Mouse (Mus musculus): ENCODE measurements around the gene Cacfd1.

Gene Cacfd1

DNA sequence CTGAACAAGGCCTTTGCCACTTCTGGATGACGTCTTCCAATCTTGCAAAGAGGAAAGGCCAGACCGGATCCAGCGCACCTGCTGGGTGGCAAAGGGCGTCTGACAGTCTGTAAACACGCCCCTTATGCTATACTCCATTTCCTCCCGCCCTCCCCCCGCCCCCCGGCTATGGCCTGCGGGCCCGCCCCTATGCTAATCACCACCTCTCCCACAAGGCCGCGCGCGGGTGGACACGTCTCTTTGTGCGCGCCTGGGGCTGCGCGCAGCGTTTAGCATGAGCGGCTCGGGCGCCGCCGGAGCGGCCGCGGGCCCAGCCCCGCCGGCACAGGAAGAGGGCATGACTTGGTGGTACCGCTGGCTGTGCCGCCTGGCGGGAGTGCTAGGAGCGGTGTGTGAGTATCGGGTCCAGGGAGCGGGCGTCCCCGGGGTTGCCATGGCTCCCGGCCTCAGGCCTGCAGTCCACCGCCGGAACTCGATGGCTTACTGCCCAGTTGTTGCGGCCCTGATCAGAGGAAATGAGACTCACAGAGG, at the start of gene Cacfd1:
Gene Cacfd1 (plus strand): TSS at position 213 of the 531 bp plus-strand sequence.
- peak; percentile 83 to 90 for DNase-seq

DNA sequence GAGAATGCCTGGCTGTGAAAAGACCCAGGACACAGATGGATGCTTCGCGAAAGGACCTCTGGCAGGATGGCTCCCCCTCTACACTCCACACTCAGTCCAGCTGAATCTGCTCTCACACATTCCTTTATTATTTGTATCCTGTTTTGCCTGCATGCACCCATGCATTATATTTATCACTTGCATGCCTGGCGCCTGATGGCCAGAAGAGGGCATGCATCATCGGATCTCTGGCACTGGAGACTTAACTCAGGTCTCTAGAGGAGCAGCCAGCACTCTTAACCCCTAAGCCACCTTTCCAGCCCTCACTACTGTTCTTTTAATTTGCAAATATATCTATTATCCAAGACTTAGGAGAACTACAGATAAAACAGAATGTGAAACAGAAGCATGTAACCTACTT, 49.0 kb upstream of the Cacfd1 start:
- DNase-seq = no peak

DNA sequence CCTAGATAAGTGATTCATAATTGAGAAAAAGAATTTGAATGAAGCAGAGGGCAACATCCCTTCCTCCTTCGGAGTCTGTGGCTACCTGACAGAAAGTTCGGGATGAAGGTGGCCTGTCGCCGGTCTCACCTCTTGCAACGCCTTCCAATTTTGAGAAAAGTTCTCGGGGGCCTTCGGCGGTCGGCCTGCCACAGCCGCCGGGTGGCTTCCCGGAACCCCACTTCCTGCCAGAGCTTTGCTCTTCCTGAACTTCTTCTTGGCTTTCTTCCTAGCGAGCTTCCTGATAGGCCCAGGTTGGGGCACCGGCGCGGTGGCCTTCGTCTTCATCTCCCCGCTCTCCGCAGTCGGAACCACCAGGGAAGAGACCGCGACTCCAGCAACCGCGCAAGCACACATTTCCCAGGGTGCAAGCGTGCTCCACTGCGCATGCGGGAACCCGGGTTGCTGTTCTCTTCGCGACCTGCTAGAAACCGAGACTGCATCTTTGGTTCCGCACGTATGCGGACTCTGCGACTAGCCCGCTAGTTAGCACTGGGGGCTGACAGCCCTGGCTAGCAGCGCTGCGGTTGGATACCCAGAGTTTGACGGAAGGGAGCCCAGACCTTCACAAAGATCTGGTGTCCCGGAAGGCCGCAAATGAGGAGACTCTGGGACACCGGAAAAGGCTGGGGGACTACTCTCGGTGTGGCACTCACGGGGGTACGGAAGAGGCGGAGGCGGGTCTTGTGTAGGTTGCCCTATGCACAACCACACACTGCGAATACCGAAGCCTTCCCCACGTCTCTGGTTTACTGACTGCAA, 45.6 kb upstream of the Cacfd1 start, which contains the start of gene Rexo4:
Gene Rexo4 (minus strand): TSS at position 464 of the 801 bp plus-strand sequence.
- DNase-seq = peak; percentile 75 to 84

- DNase-seq = no peak
These were observed 44.9 kb upstream of the Cacfd1 start for GRCm38 (mm10) chr2:26964724-26965370.

- DNase-seq = no peak
These were observed 42.5 kb upstream of the Cacfd1 start for GRCm38 (mm10) chr2:26967262-26967661.

DNA sequence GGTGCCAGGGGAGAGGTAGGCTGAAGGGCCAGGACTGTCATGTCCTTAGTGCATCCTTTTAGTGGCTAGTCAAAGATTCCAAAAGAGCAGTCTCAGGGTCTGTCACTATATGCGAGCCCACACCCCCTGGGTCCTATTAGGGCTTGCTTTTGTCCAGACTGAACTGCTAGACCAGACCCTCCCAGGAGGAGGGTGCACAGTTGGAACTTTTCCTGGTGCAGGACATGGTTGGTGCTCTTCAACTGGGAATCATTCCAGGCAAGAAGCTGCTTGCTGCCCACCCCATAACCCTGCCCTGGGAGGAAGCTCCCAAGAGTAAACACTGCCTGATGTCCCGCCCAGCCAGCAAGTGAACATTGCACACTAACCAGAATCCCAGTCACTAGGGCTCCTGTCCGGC, 36.6 kb upstream of the Cacfd1 start, which contains the start of gene Adamts13:
Gene Adamts13 (plus strand): TSS at position 301 of the 400 bp plus-strand sequence.
- no peak for DNase-seq

DNA sequence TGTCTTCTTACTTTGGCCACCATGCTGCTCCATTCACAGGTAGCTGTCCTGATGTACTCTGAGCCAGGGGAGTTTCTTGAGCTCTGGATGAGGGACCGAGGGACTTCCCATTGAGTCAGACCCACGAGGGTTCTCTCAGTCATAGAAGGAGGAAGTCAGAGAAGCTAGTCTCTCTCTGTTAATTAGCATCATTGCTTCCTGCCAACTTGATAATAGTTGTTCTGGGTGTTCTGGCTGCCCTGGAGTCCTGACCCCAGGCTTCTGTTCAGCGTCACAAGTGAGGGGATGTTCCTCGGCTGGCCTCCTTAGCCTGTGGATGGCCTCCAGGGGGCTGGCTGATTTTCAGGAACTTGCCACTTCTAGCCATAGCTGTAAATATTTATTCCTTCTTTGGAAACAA, 35.8 kb upstream of the Cacfd1 start:
- DNase-seq = no peak

DNA sequence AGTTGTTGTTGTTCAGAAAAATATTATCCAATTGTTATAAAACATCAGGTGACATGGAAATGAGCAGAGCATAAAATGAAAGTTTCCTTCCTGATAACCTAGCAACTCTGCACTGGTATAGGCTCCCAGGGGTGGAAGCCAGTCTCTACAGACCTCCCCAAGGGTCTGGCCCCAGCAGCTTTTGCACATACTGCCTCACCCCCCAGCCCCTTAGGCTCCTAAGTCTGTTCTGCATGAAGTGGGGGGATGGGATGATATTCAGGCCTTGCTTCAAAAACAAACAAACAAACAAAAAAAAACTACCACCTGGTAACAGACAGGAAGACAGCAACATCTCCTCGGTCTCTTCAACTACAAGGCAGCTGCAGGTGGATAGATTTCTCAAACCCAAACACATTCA, 29.4 kb upstream of the Cacfd1 start:
- DNase-seq = no peak

GRCm38 (mm10) chr2:26984179-26984578, 25.5 kb upstream of the Cacfd1 start:
- no peak for DNase-seq

DNA sequence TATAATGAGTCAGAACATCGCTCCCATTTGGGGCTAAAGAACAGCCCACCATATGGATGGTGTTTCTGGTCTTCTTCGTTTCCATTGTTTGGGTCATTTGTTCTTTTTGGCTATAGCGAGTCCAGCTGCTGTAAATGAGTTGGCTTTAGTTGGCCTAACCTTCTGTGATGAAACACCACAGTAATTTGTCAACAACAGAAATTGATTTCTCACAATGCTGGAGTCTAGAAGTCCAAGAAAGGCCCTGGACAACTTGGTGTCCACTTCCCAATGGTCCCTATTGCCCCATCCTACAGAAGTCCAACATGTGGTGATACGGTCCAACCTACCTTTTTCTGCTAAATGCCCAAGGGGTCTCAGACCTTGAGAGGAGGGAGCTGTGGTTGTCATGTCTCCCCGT, 25.1 kb upstream of the Cacfd1 start:
- no peak for DNase-seq

DNA sequence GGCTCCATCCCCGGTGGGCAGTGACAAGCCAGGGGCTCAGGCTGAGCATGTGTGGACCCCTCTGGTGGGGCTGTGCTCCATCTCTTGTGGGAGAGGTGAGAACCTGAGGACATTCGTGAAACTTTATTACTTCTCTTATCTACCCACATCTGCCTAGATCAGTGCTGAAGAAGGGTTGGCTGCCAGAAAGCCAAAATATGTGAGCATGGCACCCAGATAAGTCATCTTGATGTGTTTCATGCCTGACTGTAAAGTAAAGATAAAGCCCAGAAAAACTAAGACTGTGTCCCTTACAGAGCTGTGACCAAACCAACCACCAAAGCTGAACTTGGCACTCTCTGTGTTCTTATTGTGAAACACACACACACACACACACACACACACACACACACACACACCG, 15.8 kb upstream of the Cacfd1 start:
- DNase-seq = no peak

DNA sequence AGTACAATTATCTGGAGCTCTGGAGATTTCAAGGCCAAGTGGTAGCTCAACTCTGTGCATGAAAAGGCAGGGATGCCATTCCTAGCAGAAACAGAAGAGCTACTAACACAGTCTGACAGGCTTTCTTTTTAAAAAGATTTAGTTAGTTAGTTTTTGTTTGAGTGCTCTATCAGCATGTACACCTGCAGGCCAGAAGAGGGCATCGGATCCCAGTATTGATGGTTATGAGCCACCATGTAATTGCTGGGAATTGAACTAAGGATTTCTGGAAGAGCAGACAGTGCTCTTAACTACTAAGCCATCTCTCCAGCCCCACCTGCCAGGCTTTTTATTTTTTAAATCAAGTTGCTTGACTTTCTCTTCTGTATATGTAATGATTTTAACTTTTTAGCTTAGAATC, 12.2 kb upstream of the Cacfd1 start:
- DNase-seq = no peak

- no peak for DNase-seq
These were observed 11.7 kb upstream of the Cacfd1 start for GRCm38 (mm10) chr2:26997993-26998392.

- DNase-seq = no peak
These were observed 3.5 kb upstream of the Cacfd1 start for GRCm38 (mm10) chr2:27006255-27006654.

DNA sequence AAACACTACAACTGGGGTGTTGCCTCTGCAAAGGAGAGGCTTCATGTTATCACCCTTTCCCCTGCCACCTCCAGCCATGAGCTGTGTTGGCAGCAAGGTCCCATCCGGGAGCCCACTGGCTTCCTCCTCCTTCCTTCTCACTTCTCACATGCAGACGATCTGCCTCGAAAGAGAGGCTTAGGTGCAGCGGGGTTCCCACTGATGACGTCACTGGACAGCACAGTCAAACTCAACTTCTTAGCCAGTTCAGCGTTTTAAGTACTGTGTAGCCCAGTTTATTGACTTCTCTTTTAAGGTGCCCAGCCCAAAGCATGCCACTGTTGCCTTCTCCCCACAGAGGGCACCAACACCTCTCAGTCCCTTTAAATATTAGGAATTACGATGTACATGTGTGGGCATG, 2.0 kb upstream of the Cacfd1 start:
- no peak for DNase-seq

DNA sequence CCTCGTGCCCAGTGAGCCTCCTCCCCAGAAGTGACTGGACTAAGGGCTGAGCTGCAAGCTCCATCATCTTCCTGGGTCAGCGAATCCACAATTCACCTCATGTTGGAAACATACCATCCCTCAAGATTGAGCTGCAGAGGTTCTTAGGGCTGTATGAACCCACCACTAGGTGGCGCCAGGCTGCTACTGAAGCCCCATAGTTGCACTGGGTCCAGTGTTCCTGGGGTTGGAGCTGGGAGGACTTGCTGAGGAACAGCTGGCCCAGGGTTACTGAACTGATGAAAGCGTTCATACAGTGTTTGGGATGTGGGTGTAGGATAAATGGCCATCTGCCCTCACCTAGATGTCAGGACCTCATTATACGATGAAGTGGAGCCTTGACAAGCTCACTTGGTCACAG, 8.1 kb downstream of the Cacfd1 start:
- no peak for DNase-seq

GRCm38 (mm10) chr2:27019530-27019929, 9.8 kb downstream of the Cacfd1 start:
- no peak for DNase-seq

GRCm38 (mm10) chr2:27021103-27021502, 11.4 kb downstream of the Cacfd1 start:
- DNase-seq = no peak

DNA sequence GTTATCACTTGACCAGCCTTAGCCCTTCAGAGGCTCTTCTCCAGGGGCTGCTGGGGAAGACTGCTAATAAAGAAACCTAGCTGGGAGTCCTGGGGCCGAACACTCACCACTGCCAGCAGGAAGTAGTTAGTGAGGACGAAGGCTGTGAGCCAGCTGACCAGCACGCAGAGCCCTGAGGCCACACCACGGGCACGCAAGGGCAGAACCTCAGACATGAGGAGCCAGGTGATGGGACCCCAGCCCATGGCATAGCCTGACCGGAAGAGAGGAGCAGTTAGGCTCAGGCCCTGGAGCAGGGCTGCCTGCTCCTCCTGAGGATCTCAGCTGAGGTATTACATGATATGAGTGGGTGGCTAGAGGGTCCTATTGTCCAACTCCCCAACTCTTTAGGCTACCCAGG, 12.9 kb downstream of the Cacfd1 start:
- DNase-seq = no peak

DNA sequence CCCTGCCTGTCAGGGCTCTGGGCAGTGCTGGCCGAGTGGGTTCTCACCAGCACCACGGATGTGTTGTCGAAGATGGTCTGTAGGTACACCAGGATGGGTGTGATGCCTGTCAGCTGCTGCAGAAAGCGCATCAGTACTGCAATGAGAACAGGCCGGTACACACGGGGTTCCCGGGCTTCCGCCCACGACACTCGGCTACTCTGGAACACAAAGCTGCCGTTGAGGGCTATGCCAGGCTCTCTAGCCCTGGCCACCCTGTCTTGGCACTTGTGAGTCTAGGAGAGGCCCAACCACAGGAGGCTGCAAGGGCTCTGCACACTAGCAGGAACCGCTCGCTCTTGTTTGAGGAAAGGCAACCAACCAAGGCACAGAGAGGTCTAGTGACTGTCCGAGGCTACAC, 14.4 kb downstream of the Cacfd1 start:
- DNase-seq = no peak

DNA sequence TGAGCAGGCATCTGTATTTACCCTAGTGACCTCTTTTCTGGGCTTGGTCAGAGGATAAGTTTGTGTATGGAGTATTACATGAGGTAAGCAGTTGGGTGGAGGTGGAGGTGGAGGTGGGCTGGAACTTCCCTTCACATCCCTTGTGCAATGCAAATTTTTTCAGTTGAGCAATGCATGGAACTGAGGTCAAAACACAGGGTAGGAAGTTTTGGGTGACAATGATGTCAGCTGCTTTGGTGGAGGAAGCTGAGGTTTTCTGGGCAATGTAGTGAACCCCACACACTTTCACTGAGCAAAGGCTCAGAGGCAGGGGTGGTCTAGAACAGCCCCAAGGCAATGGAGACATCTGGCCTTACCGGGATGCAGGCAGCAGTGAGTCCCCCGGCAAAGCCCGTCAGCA, 15.8 kb downstream of the Cacfd1 start:
- no peak for DNase-seq

DNA sequence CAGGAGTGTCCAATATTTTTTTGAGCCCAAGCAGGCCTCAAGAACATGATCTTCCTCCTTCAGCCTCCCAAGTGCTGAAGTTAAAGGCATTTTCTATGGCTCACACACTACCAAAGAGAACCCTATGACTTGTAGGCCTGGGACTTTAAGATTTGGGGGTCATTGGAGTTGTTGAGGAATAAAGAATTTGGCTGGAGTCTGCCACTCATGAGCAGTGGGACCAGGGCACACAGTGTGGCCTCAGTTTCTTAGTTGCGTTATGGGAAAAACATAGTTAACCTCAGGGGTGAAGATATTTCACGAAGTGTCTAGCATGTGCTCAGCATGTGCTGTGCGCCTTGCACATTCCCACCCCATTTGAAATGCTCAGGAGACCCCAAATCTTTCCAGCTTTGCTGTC, 16.6 kb downstream of the Cacfd1 start:
- no peak for DNase-seq

DNA sequence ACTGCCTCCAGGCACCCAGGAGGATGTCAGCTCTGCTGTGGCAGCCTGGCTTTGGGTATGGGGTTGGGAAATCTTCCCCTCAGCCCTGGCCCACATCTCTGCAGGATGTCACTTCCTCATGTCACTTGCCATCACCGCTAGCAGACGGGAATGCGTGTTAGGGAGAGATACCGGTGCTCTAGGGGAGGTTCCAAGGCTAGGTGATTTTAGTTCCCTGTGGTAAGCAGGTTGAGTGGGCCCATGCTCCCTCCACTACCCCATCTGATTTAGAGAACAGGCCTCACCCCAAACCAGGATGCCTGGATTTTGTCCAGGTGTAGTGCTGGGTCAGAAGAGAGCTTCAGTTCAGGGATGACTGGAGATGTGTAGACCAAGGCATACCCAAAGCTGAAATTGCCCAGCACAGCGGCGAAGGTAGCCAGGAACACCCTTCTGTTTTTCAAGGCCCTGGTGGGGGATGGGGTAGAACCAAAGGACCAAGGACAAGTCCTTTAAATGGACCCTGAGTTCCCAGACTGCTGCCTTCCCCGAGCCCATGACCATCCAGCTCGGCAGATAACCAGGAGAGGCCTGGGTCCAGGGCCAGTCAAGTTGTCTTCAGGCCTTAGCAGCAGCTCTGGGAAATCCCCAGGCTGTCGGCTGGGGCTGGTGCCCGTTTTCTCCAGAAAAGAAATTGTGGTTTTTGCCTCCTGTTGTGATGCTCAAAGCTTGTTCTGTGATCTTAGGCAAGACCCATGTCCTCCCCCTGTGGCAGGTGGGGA, 17.3 kb downstream of the Cacfd1 start:
- no peak for DNase-seq

All from thymus, adult 18-20 months (tissue).